Mouse (Mus musculus): ENCODE measurements at regions not wholly inside any gene's neighbourhood (a gene's known extent, or its start where the extent isn't known, plus 50 kb on each side); places are given as distances from the start of the nearest gene placed in this dataset.

DNA sequence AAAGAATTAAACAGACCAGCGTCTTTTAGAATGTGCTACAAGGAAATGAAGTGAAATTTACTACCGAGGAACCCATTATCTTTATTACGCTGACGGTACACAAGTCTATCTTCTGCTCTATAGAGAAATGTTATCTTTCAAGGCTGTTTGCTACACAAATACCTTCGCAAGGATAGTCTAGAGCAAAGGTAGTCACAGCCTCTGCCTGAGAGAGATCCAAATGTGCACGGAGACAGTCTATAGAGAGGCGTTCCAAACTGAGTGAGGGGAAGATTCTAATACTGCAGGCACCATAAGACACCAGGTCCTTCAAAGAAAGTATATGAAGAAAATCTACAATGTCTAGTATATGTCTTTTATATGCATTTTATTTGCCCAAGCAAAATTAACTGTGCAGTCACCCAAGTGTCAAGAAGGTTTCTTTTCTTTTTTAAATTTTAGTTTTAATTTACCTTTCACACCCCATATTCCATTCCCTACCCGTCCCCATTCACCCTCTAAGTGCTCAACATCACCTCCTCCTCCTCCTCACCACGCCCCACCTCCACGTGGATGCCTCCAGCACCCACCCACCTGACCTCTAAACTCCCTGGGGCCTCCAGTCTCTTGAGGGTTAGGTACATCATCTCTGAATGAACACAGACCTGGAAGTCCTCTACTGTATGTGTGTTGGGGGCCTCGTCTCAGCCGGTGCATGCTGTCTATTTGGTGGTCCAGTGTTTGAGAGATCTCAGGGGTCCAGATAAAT lies 99.7 kb upstream of the Pde3a start:
- Histone ChIP-seq H3K4me3 (replicated peaks) (no peak overlapping the region), H3K27me3 (replicated peaks) (no peaks in the 10 kb centered on the region), H3K4me1 (no peaks in the 10 kb centered on the region), H3K36me3 (replicated peaks; ENCODE audit: low read length) (no peaks in the 10 kb centered on the region), H3K9me3 (peaks cover 3% of the 10 kb centered on the region; the same call in 1 of the 2 replicates)
- TF ChIP-seq FLI1 (IDR thresholded peaks at IDR 0.05; ENCODE audit: low read length) = no peak
- no peak for TF ChIP-seq GATA1 (IDR thresholded peaks at IDR 0.05; ENCODE audit: borderline replicate concordance, low read length)

DNA sequence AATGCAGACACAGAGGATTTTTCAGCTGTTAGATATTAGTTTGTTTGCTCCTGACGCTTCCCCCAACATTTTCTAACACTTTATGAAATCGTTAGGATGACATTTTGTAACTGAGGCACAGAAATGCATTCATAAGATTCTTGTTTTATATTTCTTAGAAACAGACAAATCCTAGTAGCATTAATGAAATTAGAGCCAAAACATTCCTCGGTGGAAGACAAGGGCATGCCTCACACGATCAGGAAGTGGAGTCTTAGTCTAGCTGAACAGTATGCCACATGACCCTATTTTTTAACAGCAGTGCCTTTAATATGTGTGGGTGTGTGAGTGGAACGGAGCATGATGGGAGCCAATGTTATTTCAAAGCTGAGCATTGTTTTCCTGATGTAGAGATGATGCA lies 89.7 kb upstream of the Pde3a start:
- H3K36me3 ChIP-seq (replicated peaks; ENCODE audit: low read length) = no peaks in the 10 kb centered on the region
- 0 out of 2 replicates have a peak, but pooled peaks cover 4% of the 10 kb centered on the region for H3K9me3 ChIP-seq
- no peak overlapping the region for H3K4me3 ChIP-seq (replicated peaks)
- H3K4me1 ChIP-seq = no peaks in the 10 kb centered on the region
- H3K27me3 ChIP-seq (replicated peaks) = no peaks in the 10 kb centered on the region
- no peak for TF ChIP-seq FLI1 (IDR thresholded peaks at IDR 0.05; ENCODE audit: low read length)
- no peak for TF ChIP-seq GATA1 (IDR thresholded peaks at IDR 0.05; ENCODE audit: borderline replicate concordance, low read length)

DNA sequence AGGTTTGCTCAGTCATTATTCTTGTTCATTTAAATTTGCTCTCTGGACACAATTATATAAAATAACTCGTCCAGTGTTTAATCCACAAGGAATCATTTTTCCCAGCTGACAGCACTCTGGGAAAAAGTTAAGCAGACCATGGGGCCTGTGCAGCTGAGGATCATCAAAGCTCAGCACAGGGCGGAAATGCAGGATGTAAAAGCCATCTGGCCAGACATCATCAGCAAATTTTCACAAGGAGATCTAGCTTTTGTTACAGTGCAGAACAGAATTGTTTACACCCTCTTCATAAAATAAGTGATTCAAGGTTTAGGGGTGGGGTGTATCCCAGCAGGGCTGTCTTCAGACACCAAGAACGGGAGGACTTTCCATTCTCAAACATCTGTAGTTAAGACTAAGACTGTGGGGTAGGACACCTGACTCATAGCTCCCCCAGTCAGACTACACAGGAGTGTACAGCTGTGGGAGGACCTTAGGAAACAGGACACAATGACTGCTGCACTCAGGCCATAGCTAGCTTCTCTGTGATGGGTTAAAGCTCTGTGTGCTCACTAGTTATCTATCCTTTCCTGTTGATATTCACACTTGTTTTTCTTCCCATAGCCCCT lies 87.3 kb upstream of the Pde3a start:
- Histone ChIP-seq H3K4me1 (no peaks in the 10 kb centered on the region), H3K27me3 (replicated peaks) (no peaks in the 10 kb centered on the region), H3K36me3 (replicated peaks; ENCODE audit: low read length) (no peaks in the 10 kb centered on the region), H3K4me3 (replicated peaks) (no peak overlapping the region), H3K9me3 (0 out of 2 replicates have a peak, but pooled peaks cover 4% of the 10 kb centered on the region)
- no peak for TF ChIP-seq FLI1 (IDR thresholded peaks at IDR 0.05; ENCODE audit: low read length)
- TF ChIP-seq GATA1 (IDR thresholded peaks at IDR 0.05; ENCODE audit: borderline replicate concordance, low read length) = no peak

DNA sequence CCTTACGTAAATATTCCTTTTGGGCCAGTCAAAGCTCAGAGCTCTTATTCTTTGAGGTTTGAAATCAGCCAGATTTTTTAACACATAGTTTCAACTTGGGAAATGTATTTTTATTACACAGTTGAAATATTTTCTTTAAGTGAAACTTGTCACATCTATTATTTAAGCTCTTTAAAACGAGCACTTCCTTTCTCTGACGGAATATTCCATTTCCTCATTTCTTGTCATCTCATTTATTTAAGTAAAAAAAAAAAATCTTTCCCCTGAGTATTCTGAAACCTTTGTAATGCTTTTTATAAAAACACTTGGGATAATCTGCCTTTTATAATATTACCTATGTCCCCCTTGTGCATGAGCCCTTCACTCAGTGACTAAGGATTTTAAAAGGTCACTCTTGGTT lies 81.8 kb upstream of the Pde3a start:
- H3K4me1 ChIP-seq = no peaks in the 10 kb centered on the region; the same call in 1 of the 2 replicates
- 0 out of 2 replicates have a peak, but pooled peaks cover 4% of the 10 kb centered on the region for H3K9me3 ChIP-seq
- H3K36me3 ChIP-seq (replicated peaks; ENCODE audit: low read length) = no peaks in the 10 kb centered on the region
- H3K4me3 ChIP-seq (replicated peaks) = no peak overlapping the region
- TF ChIP-seq GATA1 (IDR thresholded peaks at IDR 0.05; ENCODE audit: borderline replicate concordance, low read length) (no peak), FLI1 (IDR thresholded peaks at IDR 0.05; ENCODE audit: low read length) (no peak)
- no peaks in the 10 kb centered on the region for H3K27me3 ChIP-seq (replicated peaks)

DNA sequence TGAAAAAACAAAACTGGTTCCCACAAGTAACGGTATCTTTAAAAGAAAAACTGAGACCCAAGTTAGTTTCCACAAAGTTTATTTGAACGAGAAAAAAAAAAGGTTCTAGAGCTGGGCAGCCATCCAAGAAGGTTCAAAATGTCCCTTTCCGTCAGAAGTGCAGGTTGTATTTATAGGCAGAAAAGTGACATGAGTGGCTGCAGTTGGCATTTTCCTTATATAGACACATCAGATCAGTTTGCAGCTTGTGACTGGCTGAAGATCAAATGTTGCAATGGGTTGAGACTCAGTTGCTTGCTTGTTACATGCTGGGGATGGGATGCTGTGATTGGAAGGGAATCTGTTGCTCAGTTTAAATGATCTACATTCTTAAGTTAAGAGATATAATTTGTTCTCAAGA lies 80.7 kb upstream of the Pde3a start:
- Histone ChIP-seq H3K27me3 (replicated peaks) (no peaks in the 10 kb centered on the region), H3K9me3 (no peaks in the 10 kb centered on the region), H3K4me1 (no peaks in the 10 kb centered on the region; the same call in 1 of the 2 replicates), H3K36me3 (replicated peaks; ENCODE audit: low read length) (no peaks in the 10 kb centered on the region), H3K4me3 (replicated peaks) (no peak overlapping the region)
- TF ChIP-seq GATA1 (IDR thresholded peaks at IDR 0.05; ENCODE audit: borderline replicate concordance, low read length) (no peak), FLI1 (IDR thresholded peaks at IDR 0.05; ENCODE audit: low read length) (no peak)

DNA sequence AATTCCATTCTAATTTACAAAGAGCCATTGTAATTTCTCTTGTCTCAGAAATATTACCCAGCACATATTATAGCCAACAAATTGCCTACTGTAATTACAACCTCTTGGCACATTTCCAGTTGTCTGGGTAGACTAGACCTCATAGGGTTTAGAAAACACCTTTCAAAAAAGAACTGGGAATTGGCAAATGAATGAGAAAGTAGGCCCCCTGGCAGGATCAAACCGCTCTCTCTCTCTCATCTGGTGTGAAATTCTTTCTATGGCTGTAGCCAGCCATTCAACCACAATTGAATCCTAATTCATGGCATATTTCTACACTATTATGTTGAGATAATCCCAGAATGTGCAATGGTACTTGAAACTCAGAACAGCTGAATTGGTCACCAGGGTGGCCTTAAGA lies 65.3 kb upstream of the Pde3a start:
- Histone ChIP-seq H3K4me1 (no peaks in the 10 kb centered on the region), H3K9me3 (peaks cover 11% of the 10 kb centered on the region), H3K36me3 (replicated peaks; ENCODE audit: low read length) (no peaks in the 10 kb centered on the region), H3K4me3 (replicated peaks) (no peak overlapping the region), H3K27me3 (replicated peaks) (no peaks in the 10 kb centered on the region)
- no peak for TF ChIP-seq GATA1 (IDR thresholded peaks at IDR 0.05; ENCODE audit: borderline replicate concordance, low read length)
- no peak for TF ChIP-seq FLI1 (IDR thresholded peaks at IDR 0.05; ENCODE audit: low read length)

DNA sequence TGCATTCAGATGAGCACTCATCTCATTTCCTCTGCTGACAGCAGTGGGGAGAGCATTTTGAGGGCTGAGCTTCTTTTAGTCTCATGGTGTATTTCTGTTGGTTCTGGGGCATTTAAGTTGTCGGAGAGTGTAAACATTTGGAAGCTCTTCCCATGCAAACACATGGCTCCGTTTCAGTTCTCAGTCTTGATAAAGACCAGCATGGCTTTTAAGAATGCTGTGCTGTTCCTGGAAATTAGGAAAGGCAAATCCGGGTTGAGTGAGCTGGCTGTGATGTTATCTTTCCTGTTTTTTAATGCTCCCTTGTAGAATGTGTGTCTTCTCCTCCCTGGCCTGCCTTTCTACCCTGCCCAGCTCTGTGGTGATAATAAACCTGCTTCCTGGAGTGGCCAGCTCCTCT lies 61.0 kb upstream of the Pde3a start:
- no peaks in the 10 kb centered on the region for H3K4me1 ChIP-seq
- no peaks in the 10 kb centered on the region for H3K36me3 ChIP-seq (replicated peaks; ENCODE audit: low read length)
- no peak overlapping the region for H3K4me3 ChIP-seq (replicated peaks)
- H3K9me3 ChIP-seq = peaks cover 6% of the 10 kb centered on the region
- TF ChIP-seq GATA1 (IDR thresholded peaks at IDR 0.05; ENCODE audit: borderline replicate concordance, low read length) = no peak
- no peak for TF ChIP-seq FLI1 (IDR thresholded peaks at IDR 0.05; ENCODE audit: low read length)
- H3K27me3 ChIP-seq (replicated peaks) = no peaks in the 10 kb centered on the region

DNA sequence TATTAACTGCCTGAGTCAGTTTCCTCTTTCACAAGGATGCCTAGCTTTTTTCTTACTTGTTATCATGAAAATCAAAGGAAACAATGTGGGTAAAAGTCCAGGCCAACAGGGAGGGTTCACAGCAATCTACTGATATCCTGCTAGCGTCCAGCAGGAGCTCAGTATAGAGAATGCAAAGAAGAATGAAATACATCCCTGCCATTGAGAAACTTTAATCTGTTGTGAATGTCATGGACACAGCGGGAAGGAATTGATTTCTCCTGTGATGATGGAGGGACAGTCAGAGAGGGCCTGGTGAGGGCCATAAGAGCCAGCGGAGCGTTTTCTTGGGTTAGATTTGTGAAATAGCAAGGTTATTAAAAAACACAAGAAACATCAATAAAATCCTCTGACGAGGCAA lies 60.0 kb upstream of the Pde3a start:
- H3K4me1 ChIP-seq = no peaks in the 10 kb centered on the region
- no peak overlapping the region for H3K4me3 ChIP-seq (replicated peaks)
- H3K36me3 ChIP-seq (replicated peaks; ENCODE audit: low read length) = no peaks in the 10 kb centered on the region
- H3K9me3 ChIP-seq = peaks cover 5% of the 10 kb centered on the region; the same call in 1 of the 2 replicates
- no peak for TF ChIP-seq FLI1 (IDR thresholded peaks at IDR 0.05; ENCODE audit: low read length)
- no peak for TF ChIP-seq GATA1 (IDR thresholded peaks at IDR 0.05; ENCODE audit: borderline replicate concordance, low read length)
- H3K27me3 ChIP-seq (replicated peaks) = no peaks in the 10 kb centered on the region

DNA sequence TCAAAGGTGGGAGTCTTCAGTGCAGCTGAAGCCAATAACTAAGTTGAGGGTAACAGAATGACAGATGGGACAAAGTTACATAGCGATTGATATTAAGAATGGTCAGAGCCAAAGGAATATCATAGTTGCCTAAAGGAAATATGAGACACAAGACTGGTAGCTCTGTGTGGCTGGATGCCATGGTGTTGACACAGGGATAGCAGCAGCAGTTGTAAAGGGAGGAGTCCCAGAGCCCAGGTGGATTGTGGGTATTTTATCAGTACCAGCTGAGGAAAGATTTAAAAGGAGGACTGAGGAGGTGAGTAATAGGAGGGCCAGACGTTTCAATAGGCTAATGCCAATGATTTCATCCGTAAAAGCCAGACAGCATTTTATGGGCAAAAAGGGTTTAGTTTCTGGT lies 59.4 kb upstream of the Pde3a start:
- TF ChIP-seq FLI1 (IDR thresholded peaks at IDR 0.05; ENCODE audit: low read length) (no peak), GATA1 (IDR thresholded peaks at IDR 0.05; ENCODE audit: borderline replicate concordance, low read length) (no peak)
- Histone ChIP-seq H3K9me3 (peaks cover 5% of the 10 kb centered on the region; the same call in 1 of the 2 replicates), H3K4me1 (no peaks in the 10 kb centered on the region), H3K27me3 (replicated peaks) (no peaks in the 10 kb centered on the region), H3K4me3 (replicated peaks) (no peak overlapping the region), H3K36me3 (replicated peaks; ENCODE audit: low read length) (no peaks in the 10 kb centered on the region)

DNA sequence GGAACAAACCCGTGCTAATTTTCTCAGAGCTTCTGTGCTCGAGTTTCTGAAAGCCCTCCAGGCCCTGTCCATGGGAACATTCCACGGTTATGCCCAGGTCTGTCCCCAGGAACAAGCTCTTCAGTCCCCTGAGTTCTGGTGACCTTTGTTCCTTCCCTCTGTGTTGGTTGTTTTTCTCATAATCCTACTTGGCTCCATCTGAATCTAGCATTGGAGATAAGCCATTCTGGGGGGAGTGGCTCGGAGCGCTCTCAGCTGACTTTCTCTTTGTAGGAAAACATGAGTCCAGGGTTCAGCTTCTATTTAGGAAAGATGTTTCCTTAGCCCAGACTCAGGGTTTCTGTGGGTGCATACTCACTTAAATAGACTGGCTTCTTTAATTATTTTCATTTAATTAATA lies 58.7 kb upstream of the Pde3a start:
- H3K9me3 ChIP-seq = peaks cover 5% of the 10 kb centered on the region; the same call in 1 of the 2 replicates
- no peak overlapping the region for H3K4me3 ChIP-seq (replicated peaks)
- H3K36me3 ChIP-seq (replicated peaks; ENCODE audit: low read length) = no peaks in the 10 kb centered on the region
- TF ChIP-seq FLI1 (IDR thresholded peaks at IDR 0.05; ENCODE audit: low read length) = no peak
- no peak for TF ChIP-seq GATA1 (IDR thresholded peaks at IDR 0.05; ENCODE audit: borderline replicate concordance, low read length)
- no peaks in the 10 kb centered on the region for H3K4me1 ChIP-seq
- H3K27me3 ChIP-seq (replicated peaks) = no peaks in the 10 kb centered on the region
